Mouse (Mus musculus) intestine, embryonic 14.5 days (tissue): ENCODE data around the gene Lmo2. TPM values are rescaled to one million over a fixed set of nuclear protein-coding genes. Genes with fewer than 3 reads are reported as not detected.
"Not testable (repeated sequence)": the region's sequence is repeated elsewhere in the genome, so short reads cannot be mapped to it uniquely, and the experiment has no call there.

ENCODE experiments used
- ATAC-seq: fragments of 200-750 bp; cut with Nextera tagmentation; replicated peaks from 2 replicates; pipeline ENCODE4 v1.8.0; 2017; ENCODE audit warnings: low read depth, moderate number of reproducible peaks, moderate TSS enrichment, moderate library complexity; ENCODE audit not compliant: low FRiP score, low TSS enrichment
- DNase-seq: peaks from one replicate; pipeline ENCODE4 v3.0.0-alpha.2; 2018; ENCODE audit warnings: low spot score
- H3K27ac ChIP-seq: fragments of 300-500 bp; sonication (generic); 2 replicates; pipeline ENCODE4 v1.5.1; 2014; ENCODE audit warnings: low read depth, mild to moderate bottlenecking, control low read depth
- H3K27me3 ChIP-seq: fragments of 300-500 bp; sonication (generic); replicated peaks from 2 replicates; pipeline ENCODE4 v1.6.1; 2014; ENCODE audit warnings: low read length, control low read depth; ENCODE audit not compliant: control insufficient read depth, insufficient read depth
- H3K36me3 ChIP-seq: fragments of 300-500 bp; sonication (generic); 2 replicates; pipeline ENCODE4 v1.6.1; 2014; ENCODE audit warnings: low read length, control low read depth; ENCODE audit not compliant: control insufficient read depth, insufficient read depth
- H3K4me1 ChIP-seq: fragments of 300-500 bp; sonication (generic); replicated peaks from 2 replicates; pipeline ENCODE4 v1.6.1; 2014; ENCODE audit warnings: low read length, control low read depth, mixed read lengths; ENCODE audit not compliant: control insufficient read depth, insufficient read depth
- H3K4me2 ChIP-seq: fragments of 300-500 bp; sonication (generic); 2 replicates; pipeline ENCODE4 v1.6.1; 2014; ENCODE audit warnings: low read length
- H3K4me3 ChIP-seq: fragments of 300-500 bp; sonication (generic); 2 replicates; pipeline ENCODE4 v1.5.1; 2014; ENCODE audit warnings: low read depth, low read length, control low read depth, mixed read lengths
- H3K9ac ChIP-seq: fragments of 300-500 bp; sonication (generic); 2 replicates; pipeline ENCODE4 v1.6.1; 2014; ENCODE audit warnings: mild to moderate bottlenecking, low read length
- H3K9me3 ChIP-seq: fragments of 300-500 bp; sonication (generic); 2 replicates; pipeline ENCODE4 v1.6.1; 2016; ENCODE audit warnings: low read length, control low read depth; ENCODE audit not compliant: control insufficient read depth
- WGBS: fragments of 180-500 bp; shearing (Covaris S2); extraction: QIAGEN DNeasy Blood & Tissue Kit; methylation state at CpG from one replicate; pipeline ENCODE4 v1.1.7; 2014; 5-methylcytosine and 5-hydroxymethylcytosine counted together
- polyA plus RNA-seq: library from polyadenylated mRNA; unstranded; fragments of >200 nt; fragmentation: Nextera tagmentation; extraction: Ambion mirVana; gene quantifications from 2 replicates; pipeline ENCODE4 v1.2.1, GENCODE M21; 2014

Lmo2 gene
- polyA plus RNA-seq, 1 experiment from 2014 or later, result 17.6 TPM

DNA sequence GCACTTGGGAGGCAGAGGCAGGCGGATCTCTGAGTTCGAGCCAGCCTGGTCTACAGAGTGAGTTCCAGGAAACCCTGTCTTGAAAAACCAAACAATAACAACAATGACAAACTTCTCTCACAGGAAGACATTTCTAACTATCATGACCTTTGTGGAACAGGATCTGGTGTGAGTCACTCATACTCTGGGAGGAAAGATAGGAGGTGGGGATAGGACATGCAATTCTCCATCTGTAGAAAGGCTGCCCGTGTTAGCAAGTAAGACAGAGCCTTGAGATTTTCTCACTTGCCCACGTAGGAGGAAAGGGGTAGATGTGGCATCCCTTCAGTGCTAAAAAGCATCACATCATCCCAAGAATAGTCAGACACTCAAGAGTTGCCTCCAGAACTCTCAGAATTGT, 44.1 kb downstream of the Lmo2 start:
- WGBS, result 84% methylated on average over 4 of the region's 4 CpGs
- no peak for ATAC-seq
- no peak overlapping the region for H3K27ac ChIP-seq

DNA sequence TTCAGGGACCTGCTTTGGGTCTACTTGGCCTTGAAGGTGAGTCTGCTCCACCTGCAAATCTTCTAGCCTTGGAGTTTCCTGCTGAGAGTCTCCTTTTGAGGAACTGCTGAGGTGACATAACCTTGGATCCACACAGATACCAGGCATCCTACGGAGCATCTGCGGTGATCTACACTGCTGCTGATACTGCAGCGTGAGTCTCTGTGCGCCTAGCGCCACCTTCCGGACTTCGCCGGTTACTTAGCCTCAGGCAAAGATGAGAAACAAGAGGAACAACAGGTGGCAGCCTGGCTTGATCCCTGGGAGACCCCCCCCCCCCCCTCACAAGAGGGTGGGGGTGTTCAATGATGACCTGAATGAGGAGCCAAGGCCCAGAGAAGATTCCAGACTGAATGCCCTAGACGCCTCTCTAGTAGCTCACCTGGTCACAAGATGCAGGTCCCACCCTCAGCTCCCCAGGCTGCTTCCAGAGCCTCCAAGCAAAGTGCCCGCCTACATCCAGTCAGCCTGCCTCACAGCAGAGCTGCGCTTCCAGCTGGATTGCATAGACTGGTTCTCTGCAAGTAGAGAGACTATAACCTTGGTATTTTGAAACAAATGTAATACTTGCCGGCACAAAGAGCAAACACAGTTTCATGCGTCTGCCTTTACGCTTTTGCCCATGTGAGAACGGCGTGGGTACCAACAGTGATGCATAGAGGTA, 45.1 kb downstream of the Lmo2 start:
- no peak for ATAC-seq
- peak; percentile 63 for DNase-seq
- Histone ChIP-seq H3K36me3 (no peaks in the 10 kb centered on the region), H3K4me3 (no peak overlapping the region), H3K4me2 (no peak overlapping the region), H3K9me3 (no peaks in the 10 kb centered on the region), H3K4me1 (no peaks in the 10 kb centered on the region), H3K27ac (no peak overlapping the region), H3K9ac (no peak overlapping the region), H3K27me3 (no peaks in the 10 kb centered on the region)
- WGBS, result 30% methylated on average over 16 of the region's 16 CpGs

More for the DNA sequence above, 44.1 kb downstream of the Lmo2 start:
- H3K9ac ChIP-seq, result no peak overlapping the region
- H3K9me3 ChIP-seq, result no peaks in the 10 kb centered on the region
- no peaks in the 10 kb centered on the region for H3K36me3 ChIP-seq
- no peaks in the 10 kb centered on the region for H3K27me3 ChIP-seq
- H3K4me2 ChIP-seq, result no peak overlapping the region
- no peak for DNase-seq
- no peaks in the 10 kb centered on the region for H3K4me1 ChIP-seq
- no peak overlapping the region for H3K4me3 ChIP-seq

DNA sequence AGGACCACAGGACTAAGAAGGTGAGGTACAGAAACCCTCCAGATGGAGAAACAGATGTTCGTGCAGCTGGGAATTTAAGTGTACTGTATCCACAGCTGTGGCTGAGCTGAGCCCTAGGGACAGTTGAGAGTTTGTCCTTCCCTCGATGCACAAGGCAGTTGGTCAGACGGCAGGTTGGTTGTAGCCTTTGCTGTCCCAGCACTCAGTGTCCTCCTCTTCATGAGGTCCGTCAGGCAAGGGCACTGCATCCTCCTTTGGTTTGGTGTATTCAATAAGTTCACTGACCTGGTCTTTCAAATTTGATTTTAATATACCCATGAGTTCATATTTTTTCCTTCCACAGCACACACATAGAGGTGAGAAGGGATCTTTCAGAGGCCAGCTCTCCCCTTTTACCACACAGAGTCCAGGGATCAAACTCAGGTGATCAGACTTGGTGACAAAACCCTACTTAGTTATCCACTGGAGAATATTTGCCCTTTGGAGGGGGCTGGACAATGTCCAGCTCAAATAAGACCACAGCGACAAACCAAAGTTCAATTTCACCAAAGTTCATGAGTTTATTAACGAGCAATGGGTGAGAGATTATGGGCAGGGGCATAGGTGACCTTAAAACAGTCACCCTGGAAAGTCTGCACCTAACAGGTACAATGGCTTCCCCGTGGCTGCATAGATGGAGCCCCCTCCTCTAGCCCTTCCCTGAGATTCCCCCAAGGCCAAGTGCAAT, 50.2 kb downstream of the Lmo2 start:
- H3K4me2 ChIP-seq, result no peak overlapping the region
- H3K9ac ChIP-seq, result no peak overlapping the region
- H3K36me3 ChIP-seq, result no peaks in the 10 kb centered on the region
- DNase-seq (no peak), ATAC-seq (no peak)
- no peak overlapping the region for H3K4me3 ChIP-seq
- H3K27me3 ChIP-seq, result no peaks in the 10 kb centered on the region
- H3K9me3 ChIP-seq, result no peaks in the 10 kb centered on the region
- H3K27ac ChIP-seq, result no peak overlapping the region
- 79% methylated on average over 7 of the region's 7 CpGs for WGBS
- H3K4me1 ChIP-seq, result no peaks in the 10 kb centered on the region

DNA sequence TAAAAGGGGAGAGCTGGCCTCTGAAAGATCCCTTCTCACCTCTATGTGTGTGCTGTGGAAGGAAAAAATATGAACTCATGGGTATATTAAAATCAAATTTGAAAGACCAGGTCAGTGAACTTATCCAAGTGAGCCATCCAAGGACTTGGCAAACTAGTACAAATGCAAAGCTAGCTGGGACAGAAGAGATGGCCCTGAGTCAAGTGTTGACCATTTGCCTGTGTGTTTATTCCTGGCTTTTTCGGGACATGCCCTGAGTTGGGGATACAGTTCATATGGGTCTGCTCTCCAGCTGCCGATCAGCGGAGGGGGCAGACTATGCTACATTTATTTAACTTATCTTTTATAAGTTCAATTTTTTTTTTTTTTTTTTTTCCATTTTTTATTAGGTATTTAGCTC, 51.1 kb downstream of the Lmo2 start:
- not testable (repeated sequence) for ATAC-seq, H3K4me1 ChIP-seq, H3K4me2 ChIP-seq, H3K36me3 ChIP-seq, H3K27me3 ChIP-seq, DNase-seq, H3K9ac ChIP-seq, H3K27ac ChIP-seq, H3K4me3 ChIP-seq, H3K9me3 ChIP-seq
- 93% methylated on average over 3 of the region's 3 CpGs for WGBS

DNA sequence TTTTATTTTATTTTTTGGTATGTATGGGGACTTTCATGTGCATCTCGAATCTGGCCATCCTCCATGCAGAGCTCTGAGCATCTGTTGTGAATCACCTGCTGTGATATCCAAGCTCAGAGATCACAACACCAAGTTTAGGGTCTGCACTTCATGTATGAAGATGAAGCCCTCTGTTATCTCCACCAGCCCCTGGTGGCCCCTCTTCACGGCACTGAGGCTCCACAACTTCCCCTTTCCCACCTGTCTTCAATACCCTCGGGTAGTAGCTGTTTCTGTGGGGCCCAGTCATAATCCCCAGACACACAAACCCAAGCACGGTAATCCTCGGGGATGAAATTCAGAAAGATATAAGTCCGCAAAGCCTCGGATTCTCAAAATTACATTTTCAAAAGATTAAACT, 65.3 kb downstream of the Lmo2 start:
- Histone ChIP-seq H3K27ac (no peak overlapping the region), H3K4me2 (no peak overlapping the region), H3K4me3 (no peak overlapping the region), H3K36me3 (no peaks in the 10 kb centered on the region), H3K9ac (no peak overlapping the region), H3K9me3 (no peaks in the 10 kb centered on the region), H3K4me1 (no peaks in the 10 kb centered on the region; the same call in 1 of the 2 replicates), H3K27me3 (no peaks in the 10 kb centered on the region)
- no peak for DNase-seq
- no peak for ATAC-seq
- 84% methylated on average over 7 of the region's 7 CpGs for WGBS

DNA sequence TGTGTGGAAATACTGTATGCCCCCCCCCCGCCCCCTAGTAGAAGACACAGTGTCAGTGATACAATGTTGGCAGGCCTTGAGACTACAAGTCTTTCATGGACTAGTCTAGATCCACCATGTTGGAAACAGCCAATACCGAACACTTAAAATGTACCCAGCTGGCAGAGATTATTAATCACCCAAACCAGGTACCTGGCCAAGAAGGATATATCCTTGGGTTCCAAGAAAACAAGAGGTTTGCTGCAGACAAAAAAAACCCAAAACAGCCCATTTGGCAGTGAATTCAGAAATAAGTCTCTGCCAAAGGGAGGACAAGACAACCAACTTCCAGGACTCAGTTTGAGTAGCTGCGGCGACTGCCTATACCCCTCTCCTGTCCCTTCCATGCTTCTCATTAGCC, 66.9 kb downstream of the Lmo2 start:
- DNase-seq (no peak), ATAC-seq (no peak)
- H3K27ac ChIP-seq, result no peak overlapping the region
- H3K27me3 ChIP-seq, result no peaks in the 10 kb centered on the region
- H3K4me3 ChIP-seq, result no peak overlapping the region
- no peak overlapping the region for H3K4me2 ChIP-seq
- WGBS, result 91% methylated on average over 4 of the region's 4 CpGs
- no peak overlapping the region for H3K9ac ChIP-seq
- no peaks in the 10 kb centered on the region for H3K9me3 ChIP-seq
- no peaks in the 10 kb centered on the region for H3K36me3 ChIP-seq
- peaks cover 8% of the 10 kb centered on the region for H3K4me1 ChIP-seq

DNA sequence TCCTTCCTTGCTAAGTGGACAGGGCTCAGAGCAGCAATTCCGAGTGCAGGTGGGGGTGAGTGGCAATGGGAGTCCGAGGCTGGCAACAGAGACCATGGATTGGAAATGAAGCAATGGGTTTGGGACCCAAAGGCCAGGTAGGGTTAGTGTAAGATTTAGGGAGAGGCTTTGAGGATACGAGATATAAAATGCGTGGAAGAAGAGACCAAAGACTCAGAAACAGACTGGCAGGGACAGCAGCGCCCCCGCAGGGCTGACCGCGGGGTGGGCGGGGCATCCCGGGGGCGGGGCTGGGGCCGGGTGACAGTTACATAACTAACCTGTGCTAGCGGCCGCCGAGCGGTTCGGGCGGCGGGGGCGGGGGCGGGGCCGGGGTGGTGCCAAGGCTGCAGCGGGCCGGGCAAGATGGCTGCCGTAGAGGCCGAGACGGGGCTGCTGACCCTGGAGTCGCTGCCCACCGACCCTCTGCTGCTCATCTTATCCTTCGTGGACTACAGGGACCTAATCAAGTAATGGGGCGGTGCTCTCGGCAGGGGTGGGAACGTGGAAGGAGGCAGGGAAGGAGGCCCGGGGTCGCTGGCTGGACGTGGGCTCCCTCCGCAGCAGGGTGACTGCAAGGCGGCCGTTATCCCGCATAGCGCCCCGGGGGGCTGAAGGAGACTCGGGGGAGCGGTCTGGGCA, 69.8 kb downstream of the Lmo2 start, which contains the start of gene Fbxo3:
Fbxo3 (plus strand) TSS at position 264 of the 681 bp plus-strand sequence.
- H3K4me2 ChIP-seq, result peak within 1 kb of the TSS; percentile 58
- peak within 1 kb of the TSS; percentile 65 for H3K4me3 ChIP-seq
- peak; percentile 97 for ATAC-seq
- peaks cover 12% of the 10 kb centered on the region; the same call in 1 of the 2 replicates for H3K36me3 ChIP-seq
- H3K4me1 ChIP-seq, result peaks cover 12% of the 10 kb centered on the region
- no peaks in the 10 kb centered on the region for H3K27me3 ChIP-seq
- no peaks in the 10 kb centered on the region for H3K9me3 ChIP-seq
- WGBS, result under 1% methylated on average over 41 of the region's 44 CpGs
- peak within 1 kb of the TSS; percentile 73 for H3K9ac ChIP-seq
- DNase-seq, result peak; percentile 94
- H3K27ac ChIP-seq, result peak within 1 kb of the TSS; percentile 3; the same call in 1 of the 2 replicates

DNA sequence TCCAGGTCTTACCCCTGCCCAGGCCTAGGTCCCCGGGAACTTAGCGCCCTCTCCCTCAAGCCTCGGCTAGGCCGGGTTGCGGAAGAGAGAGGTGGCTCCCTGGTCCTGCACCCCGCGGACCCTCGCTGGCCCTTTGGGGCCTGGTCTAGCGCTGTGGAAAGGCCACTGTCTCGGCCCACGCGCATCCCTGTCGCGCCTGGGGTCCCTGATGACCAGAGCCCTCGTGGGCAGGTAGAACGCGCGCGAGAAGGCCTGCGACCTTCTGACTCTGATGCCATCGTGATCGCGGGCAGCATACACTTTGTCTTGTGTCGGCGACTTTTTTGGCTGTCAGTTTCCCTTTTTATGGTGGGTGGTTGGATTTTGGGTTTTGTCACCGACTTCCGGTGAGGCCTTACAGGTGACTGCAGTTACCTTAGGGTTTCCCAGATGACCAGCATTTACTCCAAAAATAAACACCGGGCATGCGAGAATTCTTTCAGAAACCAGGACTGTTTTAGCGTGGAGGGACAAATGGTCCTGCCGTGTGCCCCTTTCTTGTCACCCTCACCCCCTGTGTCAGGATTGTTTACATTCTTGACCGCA, 70.4 kb downstream of the Lmo2 start, which contains the start of gene 4931422A03Rik:
4931422A03Rik (minus strand) TSS at position 223 of the 585 bp plus-strand sequence.
- H3K4me3 ChIP-seq, result peak within 1 kb of the TSS; percentile 65
- H3K9ac ChIP-seq, result peak within 1 kb of the TSS; percentile 73
- H3K4me1 ChIP-seq, result peaks cover 12% of the 10 kb centered on the region
- peaks cover 13% of the 10 kb centered on the region; the same call in 1 of the 2 replicates for H3K36me3 ChIP-seq
- H3K9me3 ChIP-seq, result no peaks in the 10 kb centered on the region
- no peaks in the 10 kb centered on the region for H3K27me3 ChIP-seq
- under 1% methylated on average over 31 of the region's 32 CpGs for WGBS
- H3K27ac ChIP-seq, result peak within 1 kb of the TSS; percentile 3; the same call in 1 of the 2 replicates
- peak; percentile 69 for ATAC-seq
- H3K4me2 ChIP-seq, result peak within 1 kb of the TSS; percentile 58
- peak; percentile 54 for DNase-seq
